Mouse (Mus musculus): ENCODE measurements around the gene Ccdc170.

DNA sequence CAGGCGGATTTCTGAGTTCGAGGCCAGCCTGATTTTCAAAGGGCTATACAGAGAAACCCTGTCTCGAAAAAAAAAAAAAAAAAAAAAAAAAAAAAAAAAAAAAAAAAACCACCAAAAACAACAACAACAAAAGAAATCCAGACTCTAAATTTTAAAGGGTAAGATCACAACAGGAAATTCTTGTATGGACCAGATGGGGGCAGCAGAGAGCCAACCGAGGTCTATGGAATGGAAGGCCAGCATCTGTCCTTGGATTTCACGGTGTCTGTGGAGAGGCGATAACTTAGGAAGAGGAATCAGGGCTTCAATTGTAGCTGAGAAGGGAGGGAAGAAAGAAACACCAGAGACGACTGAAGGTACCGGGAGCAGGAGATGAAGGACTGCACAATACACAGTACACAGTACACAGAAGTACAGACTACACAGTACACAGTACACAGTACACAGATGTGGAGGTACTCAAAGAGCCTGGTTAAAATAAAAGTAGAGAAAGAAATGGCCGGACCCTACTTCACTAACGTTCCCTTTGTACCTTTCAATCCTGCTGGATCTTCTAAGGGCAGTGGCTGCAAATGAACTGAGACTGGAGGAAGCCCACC is 116.0 kb downstream of the Ccdc170 start:
- TF ChIP-seq POLR2A (IDR thresholded peaks at IDR 0.05; ENCODE audit: borderline replicate concordance, extremely low read depth, low read depth, low read length) (no peak), CTCF (IDR thresholded peaks at IDR 0.05; ENCODE audit: insufficient read depth, low read length) (peak; percentile 54)

All from lung, adult 2 months (tissue).